Mouse (Mus musculus) limb, embryonic 12.5 days (tissue): ENCODE measurements at regions not wholly inside any gene's neighbourhood (a gene's known extent, or its start where the extent isn't known, plus 50 kb on each side); places are given as distances from the start of the nearest gene placed in this dataset.

ENCODE experiments used
- ATAC-seq: fragments of 200-750 bp; cut with Nextera tagmentation; 2 replicates; pipeline ENCODE4 v1.8.0; 2017; ENCODE audit warnings: low read depth, moderate TSS enrichment; ENCODE audit not compliant: insufficient number of reproducible peaks, insufficient read depth, low FRiP score, low TSS enrichment
- H3K27ac ChIP-seq: fragments of 300-500 bp; sonication (generic); 2 replicates; pipeline ENCODE4 v1.5.1; 2016; ENCODE audit warnings: mild to moderate bottlenecking, moderate library complexity
- H3K27me3 ChIP-seq: fragments of 300-500 bp; sonication (generic); 2 replicates; pipeline ENCODE4 v1.6.1; 2016; ENCODE audit warnings: mild to moderate bottlenecking, moderate library complexity
- H3K36me3 ChIP-seq: fragments of 300-500 bp; sonication (generic); 2 replicates; pipeline ENCODE4 v1.6.1; 2016; ENCODE audit warnings: mild to moderate bottlenecking, moderate library complexity
- H3K4me1 ChIP-seq: fragments of 300-500 bp; sonication (generic); replicated peaks from 2 replicates; pipeline ENCODE4 v1.6.1; 2016
- H3K4me2 ChIP-seq: fragments of 300-500 bp; sonication (generic); 2 replicates; pipeline ENCODE4 v1.6.1; 2016; ENCODE audit warnings: mild to moderate bottlenecking, moderate library complexity
- H3K4me3 ChIP-seq: fragments of 300-500 bp; sonication (generic); replicated peaks from 2 replicates; pipeline ENCODE4 v1.5.1; 2016; ENCODE audit warnings: mild to moderate bottlenecking
- H3K9ac ChIP-seq: fragments of 300-500 bp; sonication (generic); replicated peaks from 2 replicates; pipeline ENCODE4 v1.6.1; 2016; ENCODE audit warnings: mild to moderate bottlenecking, moderate library complexity
- H3K9me3 ChIP-seq: fragments of 300-500 bp; sonication (generic); 2 replicates; pipeline ENCODE4 v1.6.1; 2016; ENCODE audit warnings: mild to moderate bottlenecking, moderate library complexity
- WGBS: fragments of 180-500 bp; shearing (Covaris S2); methylation state at CpG from one replicate; pipeline ENCODE4 v1.1.7; 2016; 5-methylcytosine and 5-hydroxymethylcytosine counted together

GRCm38 (mm10) chr10:99488195-99489080 is 225.4 kb downstream of the Dusp6 start:
- no peaks in the 10 kb centered on the region for H3K27me3 ChIP-seq
- WGBS = 90% methylated on average over 16 of the region's 16 CpGs

GRCm38 (mm10) chr10:99511514-99512237 is 247.8 kb downstream of the Csl start:
- Histone ChIP-seq H3K9ac (no peak overlapping the region), H3K4me2 (no peak overlapping the region)
- 66% methylated on average over 17 of the region's 17 CpGs for WGBS

More at GRCm38 (mm10) chr10:99488195-99489080, 225.4 kb downstream of the Dusp6 start:
- no peak overlapping the region for H3K9ac ChIP-seq
- H3K4me2 ChIP-seq = no peak overlapping the region
- no peaks in the 10 kb centered on the region for H3K9me3 ChIP-seq
- no peaks in the 10 kb centered on the region for H3K36me3 ChIP-seq
- H3K4me3 ChIP-seq = no peak overlapping the region
- ATAC-seq = no peak
- no peaks in the 10 kb centered on the region for H3K4me1 ChIP-seq
- H3K27ac ChIP-seq = no peak overlapping the region

GRCm38 (mm10) chr10:99517944-99518343 is 241.5 kb downstream of the Csl start:
- 91% methylated on average over 4 of the region's 4 CpGs for WGBS
- Histone ChIP-seq H3K27ac (no peak overlapping the region), H3K36me3 (no peaks in the 10 kb centered on the region), H3K9me3 (no peaks in the 10 kb centered on the region), H3K9ac (no peak overlapping the region), H3K4me1 (0 out of 2 replicates have a peak, but pooled peaks cover 5% of the 10 kb centered on the region), H3K27me3 (no peaks in the 10 kb centered on the region), H3K4me2 (no peak overlapping the region), H3K4me3 (no peak overlapping the region)
- no peak for ATAC-seq

More at GRCm38 (mm10) chr10:99511514-99512237, 247.8 kb downstream of the Csl start:
- Histone ChIP-seq H3K9me3 (no peaks in the 10 kb centered on the region), H3K27me3 (no peaks in the 10 kb centered on the region), H3K27ac (no peak overlapping the region), H3K36me3 (no peaks in the 10 kb centered on the region), H3K4me1 (0 out of 2 replicates have a peak, but pooled peaks cover 3% of the 10 kb centered on the region), H3K4me3 (no peak overlapping the region)
- ATAC-seq = no peak

GRCm38 (mm10) chr10:99519479-99519878 is 240.0 kb downstream of the Csl start:
- Histone ChIP-seq H3K4me2 (no peak overlapping the region), H3K4me3 (no peak overlapping the region), H3K27ac (no peak overlapping the region), H3K9ac (no peak overlapping the region), H3K9me3 (no peaks in the 10 kb centered on the region), H3K4me1 (peaks cover 13% of the 10 kb centered on the region), H3K27me3 (no peaks in the 10 kb centered on the region), H3K36me3 (no peaks in the 10 kb centered on the region)
- WGBS = 36% methylated on average over 4 of the region's 4 CpGs
- ATAC-seq = no peak

GRCm38 (mm10) chr10:99523817-99524216 is 235.6 kb downstream of the Csl start:
- no peaks in the 10 kb centered on the region for H3K9me3 ChIP-seq
- H3K4me3 ChIP-seq = no peak overlapping the region
- no peaks in the 10 kb centered on the region for H3K27me3 ChIP-seq
- WGBS = 72% methylated on average over 5 of the region's 5 CpGs
- no peak overlapping the region for H3K9ac ChIP-seq
- H3K27ac ChIP-seq = no peak overlapping the region
- no peaks in the 10 kb centered on the region for H3K36me3 ChIP-seq
- no peak overlapping the region for H3K4me2 ChIP-seq
- H3K4me1 ChIP-seq = peaks cover 22% of the 10 kb centered on the region
- no peak for ATAC-seq

- peak overlapping the region; percentile 31; the same call in 1 of the 2 replicates for H3K4me2 ChIP-seq
- ATAC-seq = peak; percentile 37; the same call in 1 of the 2 replicates
- H3K27me3 ChIP-seq = no peaks in the 10 kb centered on the region
- H3K27ac ChIP-seq = peak overlapping the region; percentile 73; the same call in 1 of the 2 replicates
- WGBS = 35% methylated on average over 20 of the region's 20 CpGs
- no peaks in the 10 kb centered on the region for H3K36me3 ChIP-seq
- peaks cover 20% of the 10 kb centered on the region for H3K4me1 ChIP-seq
- no peak overlapping the region for H3K4me3 ChIP-seq
- H3K9me3 ChIP-seq = no peaks in the 10 kb centered on the region
- H3K9ac ChIP-seq = no peak overlapping the region
These were observed 234.9 kb downstream of the Csl start for GRCm38 (mm10) chr10:99524273-99525212.

- WGBS = 89% methylated on average over 4 of the region's 4 CpGs
- Histone ChIP-seq H3K9me3 (no peaks in the 10 kb centered on the region), H3K36me3 (no peaks in the 10 kb centered on the region), H3K4me2 (no peak overlapping the region), H3K27me3 (no peaks in the 10 kb centered on the region), H3K4me3 (no peak overlapping the region), H3K4me1 (peaks cover 18% of the 10 kb centered on the region), H3K9ac (no peak overlapping the region), H3K27ac (no peak overlapping the region)
- ATAC-seq = no peak
These were observed 233.3 kb downstream of the Csl start for GRCm38 (mm10) chr10:99526148-99526547.

- no peak overlapping the region for H3K27ac ChIP-seq
- H3K9me3 ChIP-seq = no peaks in the 10 kb centered on the region
- peaks cover 18% of the 10 kb centered on the region for H3K4me1 ChIP-seq
- no peak overlapping the region for H3K9ac ChIP-seq
- 95% methylated on average over 5 of the region's 5 CpGs for WGBS
- ATAC-seq = no peak
- H3K4me2 ChIP-seq = no peak overlapping the region
- H3K36me3 ChIP-seq = no peaks in the 10 kb centered on the region
- H3K4me3 ChIP-seq = no peak overlapping the region
- no peaks in the 10 kb centered on the region for H3K27me3 ChIP-seq
These were observed 232.9 kb downstream of the Csl start for GRCm38 (mm10) chr10:99526561-99526960.

- Histone ChIP-seq H3K27ac (no peak overlapping the region), H3K36me3 (no peaks in the 10 kb centered on the region), H3K9me3 (no peaks in the 10 kb centered on the region), H3K27me3 (no peaks in the 10 kb centered on the region), H3K4me1 (peaks cover 8% of the 10 kb centered on the region; the same call in 1 of the 2 replicates), H3K4me2 (no peak overlapping the region), H3K9ac (no peak overlapping the region), H3K4me3 (no peak overlapping the region)
- ATAC-seq = no peak
These were observed 228.4 kb downstream of the Csl start for GRCm38 (mm10) chr10:99531104-99531503.

GRCm38 (mm10) chr10:99531556-99531955 is 227.9 kb downstream of the Csl start:
- no peaks in the 10 kb centered on the region for H3K36me3 ChIP-seq

More at GRCm38 (mm10) chr10:99531556-99531955, 227.9 kb downstream of the Csl start:
- Histone ChIP-seq H3K4me2 (no peak overlapping the region), H3K4me3 (no peak overlapping the region), H3K27me3 (no peaks in the 10 kb centered on the region), H3K9me3 (no peaks in the 10 kb centered on the region), H3K27ac (no peak overlapping the region), H3K9ac (no peak overlapping the region), H3K4me1 (peaks cover 8% of the 10 kb centered on the region; the same call in 1 of the 2 replicates)
- no peak for ATAC-seq
